Mouse (Mus musculus): ENCODE results near the gene Dolk.

- no peak for TF ChIP-seq ZMIZ1 (IDR thresholded peaks at IDR 0.05; ENCODE audit: low read depth, low read length)
- TF ChIP-seq ZKSCAN1 (IDR thresholded peaks at IDR 0.05; ENCODE audit: low read depth, low read length) = no peak
- TF ChIP-seq CTCF (IDR thresholded peaks at IDR 0.05 in 2 of 3, conservative IDR thresholded peaks at IDR 0.05 in 1 of 3; ENCODE audit: control insufficient read depth in 1 of 3, insufficient read depth in 1 of 3, low read depth in 2 of 3, low read length in 3 of 3, poor library complexity in 1 of 3, severe bottlenecking in 1 of 3) = no peak
- no peak for TF ChIP-seq POLR2A (IDR thresholded peaks at IDR 0.05; ENCODE audit: control insufficient read depth in 1 of 2, insufficient read depth in 1 of 2, low read depth in 1 of 2, low read length in 2 of 2, poor library complexity in 1 of 2)
- TF ChIP-seq CHD2 (IDR thresholded peaks at IDR 0.05; ENCODE audit: low read length) = no peak
- no peak for TF ChIP-seq ELF1 (IDR thresholded peaks at IDR 0.05; ENCODE audit: low read depth, low read length)
- no peak for TF ChIP-seq GABPA (IDR thresholded peaks at IDR 0.05; ENCODE audit: low read depth, low read length)
- TF ChIP-seq RCOR1 (IDR thresholded peaks at IDR 0.05; ENCODE audit: low read depth, low read length) = no peak
- TF ChIP-seq POLR2AphosphoS2 (IDR thresholded peaks at IDR 0.05; ENCODE audit: low read length) = peak; percentile 23; the same call in 1 of the 2 replicates
- TF ChIP-seq NELFE (IDR thresholded peaks at IDR 0.05; ENCODE audit: low read depth, low read length) = no peak
- no peak for TF ChIP-seq MAX (IDR thresholded peaks at IDR 0.05; ENCODE audit: low read length)
- no peak for TF ChIP-seq MEF2A (IDR thresholded peaks at IDR 0.05; ENCODE audit: extremely low read depth, insufficient replicate concordance, low read depth, low read length, poor library complexity, severe bottlenecking)
These were observed 20.3 kb downstream of the Dolk start, which contains the start of gene Phyhd1 for GRCm38 (mm10) chr2:30265767-30266253.
